8 mouse cellular contexts compared by ENCODE assay signal in genomic region chr19:53599757-53600539, GRCm38 (mm10). TPM values are rescaled to one million over a fixed set of nuclear protein-coding genes. Genes with fewer than 3 reads are reported as not detected.
A peak's percentile ranks its signal among the peaks of the same experiment; 100 is the strongest.
DNase-seq lines count a peak whose midpoint lies in the region; ATAC-seq and TF ChIP-seq lines count a peak whose summit lies in the region.

TSS of gene Smc3 (plus strand) at chr19:53600398.

- ATAC-seq in frontal cortex, adult (ENCODE audit: low TSS enrichment), result peak; percentile 96
- peak; percentile 96 for ATAC-seq in lung, postnatal 0 days

- H3K4me2 ChIP-seq in lung, postnatal 0 days (replicated peaks; ENCODE audit: low read depth, low read length), result peak within 1 kb of the TSS; percentile 97

- peaks cover 18% of the 10 kb centered on the region for H3K4me1 ChIP-seq in hindbrain, embryonic 10.5 days (replicated peaks)
- H3K4me1 ChIP-seq in lung, postnatal 0 days (ENCODE audit: insufficient read depth, low read depth, low read length), result peaks cover 7% of the 10 kb centered on the region; the same call in 1 of the 2 replicates

- peak; percentile 85 for TF ChIP-seq CTCF in lung, postnatal 0 days (IDR thresholded peaks at IDR 0.05)

- WGBS in hindbrain, embryonic 10.5 days, result under 1% methylated on average over 70 of the region's 70 CpGs
- under 1% methylated on average over 52 of the region's 70 CpGs for WGBS in lung, postnatal 0 days

- H3K9ac ChIP-seq in lung, postnatal 0 days (replicated peaks; ENCODE audit: low read depth), result peak within 1 kb of the TSS; percentile 74

- H3K27me3 ChIP-seq in hindbrain, embryonic 10.5 days (ENCODE audit: insufficient read depth, poor library complexity, severe bottlenecking), result no peaks in the 10 kb centered on the region
- H3K27me3 ChIP-seq in lung, postnatal 0 days (replicated peaks; ENCODE audit: insufficient read depth, low read length), result no peaks in the 10 kb centered on the region

- TF ChIP-seq EP300 in lung, postnatal 0 days (IDR thresholded peaks at IDR 0.05), result peak; percentile 59; the same call in 1 of the 2 replicates

- no peaks in the 10 kb centered on the region for H3K9me3 ChIP-seq in hindbrain, embryonic 10.5 days
- no peaks in the 10 kb centered on the region for H3K9me3 ChIP-seq in lung, postnatal 0 days (ENCODE audit: low read length)

- peak; percentile 99 for DNase-seq in MN1 (ENCODE audit: low spot score)
- peak; percentile 99 for DNase-seq in cerebellum, adult 9-10 months
- DNase-seq in hindbrain, embryonic 10.5 days (ENCODE audit: low spot score), result peak; percentile 99
- peak; percentile 98 for DNase-seq in layer of hippocampus, adult 9-11 months
- peak; percentile 98 for DNase-seq in lung, postnatal 0 days (ENCODE audit: low spot score)
- DNase-seq in ovary, postnatal 14 days (ENCODE audit: low spot score), result peak; percentile 98
- peak; percentile 99 for DNase-seq in thymus, postnatal 14 days

- H3K36me3 ChIP-seq in hindbrain, embryonic 10.5 days, result peaks cover 26% of the 10 kb centered on the region
- H3K36me3 ChIP-seq in lung, postnatal 0 days (ENCODE audit: insufficient read depth, low read length), result no peaks in the 10 kb centered on the region

- H3K27ac ChIP-seq in hindbrain, embryonic 10.5 days, result peak within 1 kb of the TSS; percentile 98
- peak within 1 kb of the TSS; percentile 90 for H3K27ac ChIP-seq in lung, postnatal 0 days (ENCODE audit: low read length)

- peak within 1 kb of the TSS; percentile 99 for H3K4me3 ChIP-seq in hindbrain, embryonic 10.5 days
- peak within 1 kb of the TSS; percentile 95 for H3K4me3 ChIP-seq in lung, postnatal 0 days (ENCODE audit: low read depth, low read length)

RNA-seq across cellular contexts. Expression of gene Smc3, which starts in this region (rescaled TPM):
- polyA plus RNA-seq in hindbrain, embryonic 10.5 days (2016; fragmentation: Nextera tagmentation; extraction: Ambion mirVana), result 42.4 and 69.1 TPM in 2 replicates
- 32.8 and 34.8 TPM in 2 replicates for polyA plus RNA-seq in lung, postnatal 0 days (2015; fragmentation: Nextera tagmentation; extraction: Ambion mirVana)

Comparison
In these comparisons a context has a peak if more than half of its experiments do, and no peak if none do; other contexts are left out.
1. Peak in every context shown above with its lines: DNase-seq, ATAC-seq, H3K4me3 ChIP-seq and H3K27ac ChIP-seq.